Mouse (Mus musculus) kidney, adult 11 months (tissue): ENCODE data around the gene Hist1h3f.
A peak's percentile ranks its signal among the peaks of the same experiment; 100 is the strongest.
"Not testable (repeated sequence)": the region's sequence is repeated elsewhere in the genome, so short reads cannot be mapped to it uniquely, and the experiment has no call there.

Source experiments
- DNase-seq: peaks from one replicate; pipeline ENCODE4 v3.0.0; 2022

Gene Hist1h3f

GRCm38 (mm10) chr13:23570261-23571021 lies 26.6 kb downstream of the Hist1h3f start:
- DNase-seq, result not testable (repeated sequence)

DNA sequence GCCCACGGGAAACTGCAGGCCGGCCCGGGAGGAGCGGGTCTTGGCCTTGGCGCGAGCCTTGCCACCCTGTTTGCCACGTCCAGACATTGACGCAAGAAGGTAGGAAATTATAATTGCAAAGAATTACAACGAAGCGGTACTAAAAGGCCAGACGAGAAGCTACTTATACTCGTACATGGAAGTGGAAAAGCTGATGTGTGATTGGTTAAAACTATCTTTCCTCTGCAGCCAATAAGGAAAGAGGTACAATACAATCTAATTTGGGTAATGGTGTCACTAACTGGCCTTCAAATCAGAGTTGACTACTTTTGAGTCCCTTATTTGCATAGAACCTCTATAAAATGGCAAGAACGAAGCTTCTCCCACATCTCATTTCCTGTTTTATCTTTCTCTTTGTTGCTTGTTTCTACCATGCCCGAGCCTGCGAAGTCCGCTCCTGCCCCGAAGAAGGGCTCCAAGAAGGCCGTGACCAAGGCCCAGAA lies 27.2 kb downstream of the Hist1h3f start, which contains the start of the genes Hist1h2ae and Hist1h2bg:
Gene Hist1h2ae, minus strand, starts transcription at position 199 of the 482 bp plus-strand sequence.
Gene Hist1h2bg, plus strand, starts transcription at position 375 of the 482 bp plus-strand sequence.
- peak; percentile 38 for DNase-seq

GRCm38 (mm10) chr13:23571504-23572217 lies 27.8 kb downstream of the Hist1h3f start:
- not testable (repeated sequence) for DNase-seq

DNA sequence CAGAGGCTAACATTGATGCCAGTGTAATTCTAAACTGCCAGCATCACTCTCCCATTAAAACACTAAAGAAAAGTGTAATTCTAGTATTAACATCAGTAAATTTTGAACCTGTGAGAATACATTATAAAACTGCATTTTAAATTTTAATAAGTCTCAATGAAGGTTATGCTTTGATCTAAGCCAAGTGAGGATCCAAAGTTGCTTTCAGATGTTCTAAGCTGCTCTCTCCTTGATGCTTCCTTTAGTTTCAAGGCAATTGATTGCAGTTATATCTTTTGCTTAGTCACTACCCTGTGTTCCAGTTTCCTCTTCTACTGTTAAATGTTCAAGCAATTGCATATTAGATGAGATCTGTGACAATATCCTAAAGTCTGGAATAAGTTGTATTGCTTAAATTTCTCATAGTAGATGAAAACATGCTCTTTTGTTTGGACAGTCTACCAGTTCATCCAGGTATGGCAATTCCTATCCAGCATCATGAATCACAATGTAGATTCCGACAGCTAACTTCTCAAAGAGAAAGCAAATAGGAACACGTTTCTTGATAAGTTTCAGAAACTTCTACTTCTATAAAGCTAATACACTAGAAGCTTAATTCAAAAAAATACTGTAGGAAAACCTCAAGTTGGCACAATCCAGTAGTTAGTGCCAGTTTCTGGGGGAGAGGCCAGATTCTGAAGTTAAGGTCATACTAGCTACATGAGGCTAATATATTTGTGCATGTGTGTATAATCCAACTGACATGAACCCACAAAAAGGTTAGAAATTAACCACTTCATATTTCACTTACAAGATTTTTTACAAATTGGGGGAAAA lies 28.6 kb downstream of the Hist1h3f start:
- DNase-seq, result no peak

DNA sequence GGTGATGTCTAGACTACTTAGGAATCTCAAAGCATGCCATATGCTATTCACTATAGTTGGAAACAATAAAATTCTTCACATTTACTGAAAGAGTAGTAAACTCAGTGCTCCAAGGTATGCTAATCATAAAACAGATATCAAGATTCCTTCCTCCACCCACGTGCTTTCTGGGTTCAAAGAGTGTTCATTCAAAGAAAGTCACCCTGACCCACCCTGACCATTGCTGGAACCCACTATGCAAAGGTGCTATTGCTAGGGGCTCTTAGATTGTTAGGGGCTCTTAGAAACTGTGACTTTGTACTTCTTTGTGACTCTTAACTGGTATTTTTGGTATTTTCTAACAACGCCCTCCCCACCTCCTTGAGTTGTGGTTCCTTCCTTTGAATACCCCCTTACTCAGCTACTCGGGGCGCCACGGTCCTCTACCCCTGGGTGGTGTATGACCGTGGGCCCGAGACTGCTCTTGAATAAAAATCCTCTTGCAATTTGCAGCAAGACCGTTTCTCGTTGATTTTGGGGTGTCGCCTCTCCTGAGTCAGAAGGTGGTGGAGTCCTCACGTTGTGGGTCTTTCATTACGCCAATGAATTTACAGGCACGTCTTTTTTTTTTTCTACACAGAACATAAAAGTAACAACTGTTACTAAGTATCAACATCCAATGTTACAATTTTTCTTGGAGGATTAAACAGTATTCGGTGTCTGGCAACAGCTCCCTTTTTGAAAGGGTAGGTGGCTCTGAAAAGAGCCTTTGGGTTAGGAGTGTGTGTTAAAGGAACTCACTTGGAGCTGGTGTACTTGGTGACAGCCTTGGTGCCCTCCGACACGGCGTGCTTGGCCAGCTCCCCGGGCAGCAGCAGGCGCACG lies 29.4 kb downstream of the Hist1h3f start:
- not testable (repeated sequence) for DNase-seq

DNA sequence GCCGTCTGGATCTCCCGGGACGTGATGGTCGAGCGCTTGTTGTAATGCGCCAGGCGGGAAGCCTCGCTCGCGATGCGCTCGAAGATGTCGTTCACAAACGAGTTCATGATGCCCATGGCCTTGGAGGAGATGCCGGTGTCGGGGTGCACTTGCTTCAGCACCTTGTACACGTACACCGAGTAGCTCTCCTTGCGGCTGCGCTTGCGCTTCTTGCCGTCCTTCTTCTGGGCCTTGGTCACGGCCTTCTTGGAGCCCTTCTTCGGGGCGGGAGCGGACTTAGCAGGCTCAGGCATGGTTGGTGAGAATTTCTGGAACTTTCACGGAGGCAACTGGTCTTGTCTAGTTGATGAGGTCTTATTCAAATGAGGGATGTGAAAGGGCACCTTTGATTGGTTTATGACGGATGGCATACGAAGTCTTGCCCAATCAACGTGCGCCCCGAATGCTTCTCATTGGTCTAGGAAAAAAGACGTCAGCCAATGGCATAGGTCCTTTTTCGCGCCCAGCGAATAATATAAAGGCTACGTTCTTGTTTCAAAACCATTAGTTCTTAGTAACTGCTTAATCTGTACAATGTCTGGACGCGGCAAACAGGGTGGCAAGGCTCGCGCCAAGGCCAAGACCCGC lies 30.2 kb downstream of the Hist1h3f start, which contains the start of the genes Hist1h2bf and Hist1h2ad:
Gene Hist1h2bf, minus strand, starts transcription at position 299 of the 627 bp plus-strand sequence.
Gene Hist1h2ad, plus strand, starts transcription at position 484 of the 627 bp plus-strand sequence.
- DNase-seq, result peak; percentile 79

GRCm38 (mm10) chr13:23574546-23575170 lies 30.8 kb downstream of the Hist1h3f start:
- not testable (repeated sequence) for DNase-seq

DNA sequence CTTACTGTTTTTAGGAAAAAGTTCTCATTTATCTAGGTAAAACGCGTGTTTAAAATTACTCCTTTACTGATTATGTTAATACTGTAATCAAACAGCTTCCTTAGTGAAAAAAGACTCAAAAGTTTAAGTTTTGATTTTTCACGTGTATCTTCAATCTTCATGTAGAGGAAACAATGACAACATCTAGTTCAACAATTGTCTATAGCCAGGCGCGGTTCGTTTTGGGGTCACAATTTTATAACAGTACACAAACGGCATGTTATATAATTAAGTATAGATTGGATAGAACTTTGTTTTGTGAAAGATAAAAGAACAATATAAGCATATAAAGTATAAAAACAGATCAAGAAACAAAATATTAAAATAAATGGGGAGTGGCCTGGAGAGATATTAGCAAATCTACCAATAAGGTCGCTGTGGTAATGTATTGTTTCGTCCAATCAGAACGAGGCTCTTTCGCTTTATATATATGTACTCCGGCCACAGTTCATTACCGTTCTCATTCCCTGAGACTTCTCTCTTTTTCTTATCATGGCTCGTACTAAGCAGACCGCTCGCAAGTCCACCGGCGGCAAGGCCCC lies 31.5 kb downstream of the Hist1h3f start, which contains the start of gene Hist1h3d:
Gene Hist1h3d, plus strand, starts transcription at position 493 of the 581 bp plus-strand sequence.
- DNase-seq, result no peak

DNA sequence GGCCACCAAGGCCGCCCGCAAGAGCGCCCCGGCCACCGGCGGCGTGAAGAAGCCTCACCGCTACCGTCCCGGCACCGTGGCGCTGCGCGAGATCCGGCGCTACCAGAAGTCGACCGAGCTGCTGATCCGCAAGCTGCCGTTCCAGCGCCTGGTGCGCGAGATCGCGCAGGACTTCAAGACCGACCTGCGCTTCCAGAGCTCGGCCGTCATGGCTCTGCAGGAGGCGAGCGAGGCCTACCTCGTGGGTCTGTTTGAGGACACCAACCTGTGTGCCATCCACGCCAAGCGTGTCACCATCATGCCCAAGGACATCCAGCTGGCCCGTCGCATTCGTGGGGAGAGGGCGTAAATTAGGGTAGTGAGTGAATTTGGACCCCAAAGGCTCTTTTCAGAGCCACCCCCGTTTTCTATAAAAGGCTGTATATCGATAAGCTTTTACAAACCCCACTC lies 32.0 kb downstream of the Hist1h3f start:
- DNase-seq, result not testable (repeated sequence)

DNA sequence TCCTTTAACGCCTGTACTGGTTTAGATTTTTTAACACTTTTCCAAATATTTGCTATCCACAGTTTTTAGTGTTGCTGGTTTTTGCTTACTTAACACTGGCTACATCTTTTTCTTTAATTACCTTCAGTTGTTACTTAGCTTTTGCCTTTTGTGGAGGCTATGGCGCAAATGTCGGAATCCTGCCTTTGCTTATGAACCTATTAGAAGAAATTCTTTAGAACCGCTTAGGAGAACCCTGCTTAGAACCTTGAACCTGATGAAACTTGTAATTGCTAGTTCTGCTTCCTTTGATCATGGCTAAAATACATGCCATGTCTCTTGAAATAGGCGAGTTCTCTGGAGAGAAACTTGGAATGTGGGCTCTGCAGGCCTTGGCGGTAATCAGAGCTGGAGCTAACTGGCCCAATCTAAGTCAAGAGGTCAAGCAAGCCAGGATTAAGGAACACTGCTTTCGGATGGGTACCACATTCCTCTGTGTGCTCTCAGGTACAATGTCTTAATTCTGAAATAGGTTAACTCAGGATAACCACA lies 32.6 kb downstream of the Hist1h3f start:
- no peak for DNase-seq

GRCm38 (mm10) chr13:23576906-23577639 lies 33.2 kb downstream of the Hist1h3f start:
- no peak for DNase-seq

DNA sequence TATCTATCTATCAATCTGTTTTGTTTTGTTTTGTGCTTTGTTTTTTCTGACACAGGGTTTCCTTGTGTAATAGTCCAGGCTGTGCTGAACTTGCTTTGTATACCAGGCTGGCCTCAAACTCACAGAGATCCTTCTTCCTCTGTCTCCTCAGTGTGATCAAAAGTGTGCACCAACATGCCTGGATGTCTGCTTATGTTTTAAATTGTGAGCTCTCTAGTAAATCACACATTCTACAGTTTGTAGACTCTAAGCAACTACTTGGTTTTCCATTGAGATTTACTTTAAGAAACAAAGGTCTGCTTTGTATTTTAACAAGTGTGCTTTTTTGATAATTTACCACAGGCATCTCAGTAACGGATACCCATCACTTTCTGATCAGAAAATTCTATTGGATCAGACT lies 34.0 kb downstream of the Hist1h3f start:
- DNase-seq, result no peak

GRCm38 (mm10) chr13:23581408-23582218 lies 37.8 kb downstream of the Hist1h3f start, which contains the start of gene Hist1h4d:
Gene Hist1h4d, plus strand, starts transcription at chr13:23581598.
- DNase-seq, result peak; percentile 96

DNA sequence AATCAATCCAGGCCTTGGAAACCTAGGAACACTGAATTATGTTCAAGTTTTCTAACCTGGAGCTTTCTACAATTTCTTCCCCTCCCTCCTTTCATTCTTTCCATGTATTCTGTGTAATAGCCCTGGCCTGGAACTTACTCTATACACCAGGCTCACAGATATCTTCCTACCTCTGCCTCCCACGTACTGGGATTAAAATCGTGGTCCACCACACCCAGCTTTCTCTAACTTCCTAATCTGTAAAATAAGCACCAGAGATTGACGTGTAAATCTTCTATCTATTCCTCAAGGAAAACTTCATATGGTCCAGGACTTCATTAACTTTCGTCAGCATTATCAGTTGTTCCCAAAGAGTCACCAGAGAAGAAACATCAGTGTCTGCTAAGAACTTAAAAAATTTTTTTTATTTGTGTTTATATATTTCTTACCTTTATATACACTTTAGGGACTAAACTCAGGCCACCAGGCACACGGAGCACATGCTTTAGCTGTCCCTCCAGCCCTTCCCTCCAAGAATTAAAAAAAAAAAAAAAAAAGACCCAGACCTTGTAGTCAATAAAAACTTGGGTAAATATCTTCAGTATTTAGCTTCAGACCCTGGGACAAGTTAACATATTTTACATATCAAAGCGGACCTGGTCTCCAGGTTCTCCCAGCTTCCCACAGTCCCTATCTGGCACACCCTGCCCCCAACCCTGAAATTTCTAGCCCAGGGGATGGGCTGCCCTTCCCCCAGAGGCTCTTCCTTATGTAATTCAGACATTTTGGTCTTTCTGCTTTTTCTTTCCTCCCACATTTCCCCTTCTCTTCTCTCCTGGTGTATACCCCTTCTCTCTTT lies 38.6 kb downstream of the Hist1h3f start:
- DNase-seq, result no peak

DNA sequence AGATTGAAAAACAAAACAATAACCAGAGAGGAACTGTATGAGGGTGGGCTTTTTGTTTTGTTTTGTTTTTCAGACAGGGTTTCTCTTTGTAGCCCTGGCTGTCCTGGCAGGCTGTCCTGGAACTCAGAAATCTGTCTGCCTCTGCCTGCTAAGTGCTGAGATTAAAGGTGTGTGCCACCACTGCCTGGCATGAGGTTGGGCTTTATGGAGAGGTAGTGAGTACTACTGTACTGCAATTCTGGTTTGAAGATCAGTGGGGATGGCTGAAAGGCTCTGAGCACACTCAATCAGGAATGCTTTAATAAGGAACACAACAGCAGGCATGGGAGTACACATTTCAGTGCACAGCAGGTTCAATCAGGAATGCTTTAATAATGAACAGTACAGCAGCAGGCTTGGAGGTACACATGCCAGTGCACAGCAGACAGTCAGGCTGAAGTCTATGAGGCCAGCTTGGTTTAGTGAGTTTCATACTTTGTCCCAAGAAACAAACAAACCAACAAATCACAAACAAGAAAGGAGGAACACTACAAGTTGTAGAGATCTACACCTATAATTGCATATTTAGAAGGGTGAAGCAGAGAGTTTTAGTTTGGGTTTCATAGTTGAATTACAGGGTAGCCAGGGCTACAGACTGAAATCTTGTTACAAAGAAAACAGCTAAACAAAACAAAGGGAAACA lies 39.7 kb downstream of the Hist1h3f start:
- DNase-seq, result no peak

DNA sequence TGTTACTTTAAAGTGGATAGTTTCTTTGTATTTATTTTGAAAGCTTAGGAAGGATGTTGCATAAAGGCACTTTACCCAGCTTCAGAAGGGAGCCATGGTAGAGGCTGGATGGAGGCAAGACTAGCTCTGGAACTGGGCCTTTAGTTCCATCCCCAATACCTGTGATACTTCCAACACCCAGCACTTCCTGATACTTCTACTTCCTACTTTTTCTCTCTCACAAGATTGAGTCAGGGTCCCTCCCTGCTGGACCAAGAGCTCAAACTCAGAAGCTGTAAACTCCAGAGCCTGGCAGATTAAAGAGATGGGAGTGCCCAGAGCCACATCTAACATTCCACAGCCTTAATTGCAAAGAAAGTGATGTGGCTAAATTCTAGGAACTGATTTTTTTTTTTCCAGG lies 40.5 kb downstream of the Hist1h3f start:
- DNase-seq, result no peak
